Mouse (Mus musculus) thymus, adult 2 months (tissue): ENCODE results near the gene Abhd8. TPM values are rescaled to one million over a fixed set of nuclear protein-coding genes. Genes with fewer than 3 reads are reported as not detected.

ENCODE experiments used
- DNase-seq: peaks from one replicate; pipeline ENCODE4 v3.0.0; 2021
- H3K27ac ChIP-seq: fragments of 200-500 bp; 2 replicates; pipeline ENCODE4 v1.5.1; 2012; ENCODE audit warnings: low read length, control low read depth; ENCODE audit not compliant: control insufficient read depth, insufficient read depth
- H3K27me3 ChIP-seq: fragments of 200-500 bp; 2 replicates; pipeline ENCODE4 v1.6.1; 2012; ENCODE audit warnings: mild to moderate bottlenecking, low read length, moderate library complexity, mixed read lengths; ENCODE audit not compliant: control insufficient read depth, insufficient read depth
- H3K36me3 ChIP-seq: fragments of 200-500 bp; 2 replicates; pipeline ENCODE4 v1.6.1; 2012; ENCODE audit warnings: mild to moderate bottlenecking, low read length, moderate library complexity; ENCODE audit not compliant: control insufficient read depth, insufficient read depth
- H3K4me1 ChIP-seq: fragments of 200-500 bp; replicated peaks from 2 replicates; pipeline ENCODE4 v1.6.1; 2012; ENCODE audit warnings: low read length; ENCODE audit not compliant: control insufficient read depth, insufficient read depth
- H3K4me3 ChIP-seq: fragments of 200-500 bp; 2 replicates; pipeline ENCODE4 v1.5.1; 2012; ENCODE audit warnings: mild to moderate bottlenecking, low read length, control low read depth, moderate library complexity; ENCODE audit not compliant: control insufficient read depth, insufficient read depth
- CTCF ChIP-seq: fragments of 200-500 bp; IDR thresholded peaks from 2 replicates; pipeline ENCODE4 v1.5.1; 2012; ENCODE audit warnings: mild to moderate bottlenecking, control low read depth, low read length, moderate library complexity, borderline replicate concordance; ENCODE audit not compliant: control insufficient read depth, poor library complexity, insufficient read depth; ENCODE audit errors: extremely low read depth
- POLR2A ChIP-seq: fragments of 200-500 bp; IDR thresholded peaks from 2 replicates; pipeline ENCODE4 v1.6.1; 2012; ENCODE audit warnings: mild to moderate bottlenecking, low read length, control low read depth, moderate library complexity; ENCODE audit not compliant: control insufficient read depth, poor library complexity, insufficient read depth; ENCODE audit errors: extremely low read depth
- WGBS: fragments of 180-500 bp; shearing (Covaris S2); methylation state at CpG from one replicate; pipeline ENCODE4 v1.1.7; 2018; 5-methylcytosine and 5-hydroxymethylcytosine counted together
- polyA plus RNA-seq: library from polyadenylated mRNA; depleted of rRNA; stranded (reverse); fragments of >200 nt; gene quantifications from 2 replicates; pipeline ENCODE4 v1.2.3, GENCODE M21; 2012

Abhd8 gene
- polyA plus RNA-seq, 1 experiment, result 282 TPM

GRCm38 (mm10) chr8:71488454-71488853 is 25.0 kb upstream of the Abhd8 start:
- no peaks in the 10 kb centered on the region for H3K36me3 ChIP-seq
- peak; percentile 86 for DNase-seq
- TF ChIP-seq CTCF, result no peak
- no peak for TF ChIP-seq POLR2A
- H3K27ac ChIP-seq, result peak overlapping the region; percentile 49; the same call in 1 of the 2 replicates
- H3K27me3 ChIP-seq, result no peaks in the 10 kb centered on the region
- peak overlapping the region; percentile 87 for H3K4me3 ChIP-seq
- H3K4me1 ChIP-seq, result peaks cover 33% of the 10 kb centered on the region
- under 1% methylated on average over 22 of the region's 22 CpGs for WGBS

- peak; percentile 82 for DNase-seq
- Histone ChIP-seq H3K27ac (peak within 1 kb of the TSS; percentile 49), H3K27me3 (no peaks in the 10 kb centered on the region), H3K4me1 (peaks cover 33% of the 10 kb centered on the region), H3K4me3 (peak within 1 kb of the TSS; percentile 87), H3K36me3 (no peaks in the 10 kb centered on the region)
- under 1% methylated on average over 33 of the region's 33 CpGs for WGBS
- TF ChIP-seq CTCF (no peak), POLR2A (0 out of 2 replicates have a peak, but pooled peaks have one; percentile 37)
These were observed 24.4 kb upstream of the Abhd8 start, which contains the start of gene Gtpbp3 for GRCm38 (mm10) chr8:71487691-71488445. Gtpbp3 (plus strand) TSS chr8:71488103.

- H3K36me3 ChIP-seq, result no peaks in the 10 kb centered on the region
- DNase-seq, result no peak
- H3K4me1 ChIP-seq, result peaks cover 33% of the 10 kb centered on the region
- peak overlapping the region; percentile 46; the same call in 1 of the 2 replicates for H3K27ac ChIP-seq
- 18% methylated on average over 7 of the region's 7 CpGs for WGBS
- no peaks in the 10 kb centered on the region for H3K27me3 ChIP-seq
- no peak for TF ChIP-seq POLR2A
- no peak for TF ChIP-seq CTCF
- 0 out of 2 replicates have a peak overlapping the region, but pooled peaks have one; percentile 5 for H3K4me3 ChIP-seq
These were observed 22.7 kb upstream of the Abhd8 start for GRCm38 (mm10) chr8:71486136-71486529.

GRCm38 (mm10) chr8:71485142-71486135 is 22.0 kb upstream of the Abhd8 start, which contains the start of gene Ano8:
Ano8 (minus strand) TSS chr8:71485963.
- DNase-seq, result peak; percentile 83
- Histone ChIP-seq H3K4me3 (peak within 1 kb of the TSS; percentile 83), H3K4me1 (peaks cover 33% of the 10 kb centered on the region), H3K27me3 (no peaks in the 10 kb centered on the region), H3K27ac (peak within 1 kb of the TSS; percentile 46; the same call in 1 of the 2 replicates), H3K36me3 (no peaks in the 10 kb centered on the region)
- 5% methylated on average over 58 of the region's 58 CpGs for WGBS
- TF ChIP-seq CTCF (0 out of 2 replicates have a peak, but pooled peaks have one; percentile 27), POLR2A (no peak)

- Histone ChIP-seq H3K4me3 (no peak overlapping the region), H3K36me3 (no peaks in the 10 kb centered on the region), H3K27me3 (no peaks in the 10 kb centered on the region), H3K27ac (no peak overlapping the region), H3K4me1 (peaks cover 33% of the 10 kb centered on the region)
- no peak for DNase-seq
- 97% methylated on average over 19 of the region's 19 CpGs for WGBS
- TF ChIP-seq POLR2A, result no peak
- no peak for TF ChIP-seq CTCF
These were observed 21.3 kb upstream of the Abhd8 start for GRCm38 (mm10) chr8:71484736-71485135.

- no peak overlapping the region for H3K27ac ChIP-seq
- H3K4me1 ChIP-seq, result peaks cover 25% of the 10 kb centered on the region
- no peak overlapping the region for H3K4me3 ChIP-seq
- 82% methylated on average over 8 of the region's 8 CpGs for WGBS
- no peaks in the 10 kb centered on the region for H3K27me3 ChIP-seq
- H3K36me3 ChIP-seq, result no peaks in the 10 kb centered on the region
- TF ChIP-seq CTCF (no peak), POLR2A (no peak)
- DNase-seq, result peak; percentile 62
These were observed 20.5 kb upstream of the Abhd8 start for GRCm38 (mm10) chr8:71483932-71484331.
